Mouse (Mus musculus) thymus, postnatal 4 days (tissue): Measurements from ENCODE around the gene Samm50.

Source experiments
- DNase-seq: peaks from one replicate; pipeline ENCODE4 v3.0.0; 2021

Samm50 gene

DNA sequence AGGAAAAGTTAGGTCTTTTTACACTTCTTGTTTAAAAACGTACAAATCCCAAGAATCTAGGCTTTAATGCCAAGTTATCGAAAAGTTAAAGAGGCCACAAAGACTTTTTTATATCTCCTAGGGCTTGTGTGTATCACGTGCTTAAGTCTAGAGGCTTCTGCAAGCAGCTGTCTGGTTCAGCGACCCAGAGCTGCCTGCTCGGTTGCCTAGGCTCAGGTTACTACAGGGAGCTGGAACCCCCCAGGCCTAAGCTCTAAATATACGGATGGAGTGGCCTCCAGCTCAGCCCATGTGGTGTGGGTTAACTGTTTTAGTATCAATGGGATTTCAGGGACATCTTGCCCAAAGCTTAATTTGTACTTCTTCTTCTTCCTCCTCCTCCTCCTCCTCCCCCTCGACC, 49.5 kb downstream of the Samm50 start:
- DNase-seq: no peak

DNA sequence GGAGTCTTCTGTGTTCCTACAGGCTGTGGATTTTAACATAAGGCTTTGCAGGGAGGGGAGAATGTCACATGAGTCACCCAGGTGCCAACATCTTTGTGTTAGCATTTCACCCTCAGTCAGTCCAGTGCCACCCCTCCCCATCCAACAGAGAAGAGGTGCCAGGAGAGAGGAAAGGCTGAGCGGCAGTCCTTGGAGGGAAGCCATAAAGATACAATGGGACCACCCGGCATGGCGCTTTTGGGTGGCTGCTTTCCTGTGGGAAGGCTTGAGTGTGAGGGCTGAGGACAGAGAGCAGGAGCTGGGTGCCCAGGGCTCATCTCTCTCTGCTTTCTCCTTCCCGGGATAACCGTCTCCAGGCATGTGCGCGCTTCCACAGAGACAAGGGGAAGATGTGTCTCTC, 53.1 kb downstream of the Samm50 start:
- DNase-seq: no peak

DNA sequence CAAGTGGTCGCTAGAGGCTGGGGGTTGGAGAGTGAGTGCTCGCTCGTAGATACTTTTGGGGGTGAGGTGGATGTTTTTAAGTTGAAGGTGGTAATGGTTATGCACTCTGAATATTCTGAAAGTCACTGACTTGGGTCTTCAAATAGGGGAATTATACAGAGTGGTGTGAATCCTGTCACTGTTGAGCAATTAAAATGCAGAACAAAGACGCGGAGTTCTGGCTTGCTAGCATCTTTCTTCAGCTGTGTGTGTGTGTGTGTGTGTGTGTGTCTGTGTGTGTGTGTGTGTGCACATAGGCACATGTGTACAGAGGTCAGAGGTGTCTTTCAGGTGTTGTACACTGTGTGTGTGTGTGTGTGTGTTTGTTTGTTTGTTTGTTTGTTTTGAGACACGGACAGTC, 54.2 kb downstream of the Samm50 start:
- DNase-seq: no peak

GRCm38 (mm10) chr15:84247309-84247708, 55.3 kb downstream of the Samm50 start:
- no peak for DNase-seq

- no peak for DNase-seq
These were observed 59.2 kb downstream of the Samm50 start for GRCm38 (mm10) chr15:84251227-84251626.

GRCm38 (mm10) chr15:84252645-84253044, 60.6 kb downstream of the Samm50 start:
- DNase-seq: no peak

DNA sequence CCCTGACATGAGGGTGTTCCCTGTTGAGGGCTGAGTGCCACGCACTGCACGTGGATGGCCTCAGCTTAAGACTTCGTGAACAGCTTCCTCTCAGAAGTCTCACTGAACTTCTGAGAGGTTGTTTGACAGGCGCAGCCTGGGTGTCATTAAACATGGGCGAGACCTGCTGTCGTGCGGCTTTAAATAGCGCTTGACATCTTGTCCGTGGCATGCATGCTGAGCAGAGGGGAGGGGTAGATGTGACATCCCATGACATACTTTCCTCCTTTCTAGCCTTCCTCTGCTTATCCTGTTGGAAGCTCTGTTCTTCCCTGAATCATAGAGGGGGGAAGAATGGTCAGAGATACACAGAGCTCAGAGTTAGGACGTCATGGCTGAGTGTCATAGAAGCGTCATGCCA, 61.7 kb downstream of the Samm50 start:
- DNase-seq: no peak

DNA sequence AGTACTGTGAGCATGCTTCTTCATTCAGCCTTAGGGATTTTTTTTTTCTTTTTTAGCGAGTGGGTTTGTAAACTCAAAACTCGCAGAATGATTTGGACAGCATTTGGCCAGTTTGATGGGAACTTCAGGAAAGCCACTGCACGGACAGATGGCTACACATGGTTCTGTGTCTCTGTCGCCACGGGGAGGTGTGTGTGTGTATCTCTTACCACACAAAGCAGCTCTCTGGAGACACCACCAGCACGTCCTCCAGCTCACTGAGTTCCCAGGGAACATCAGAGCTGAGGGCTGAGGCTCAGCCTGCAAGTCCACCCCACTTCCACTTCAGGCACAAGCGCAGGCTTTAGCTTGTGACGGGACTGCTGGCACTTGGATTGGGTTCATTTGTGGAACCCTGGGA, 62.3 kb downstream of the Samm50 start:
- no peak for DNase-seq

DNA sequence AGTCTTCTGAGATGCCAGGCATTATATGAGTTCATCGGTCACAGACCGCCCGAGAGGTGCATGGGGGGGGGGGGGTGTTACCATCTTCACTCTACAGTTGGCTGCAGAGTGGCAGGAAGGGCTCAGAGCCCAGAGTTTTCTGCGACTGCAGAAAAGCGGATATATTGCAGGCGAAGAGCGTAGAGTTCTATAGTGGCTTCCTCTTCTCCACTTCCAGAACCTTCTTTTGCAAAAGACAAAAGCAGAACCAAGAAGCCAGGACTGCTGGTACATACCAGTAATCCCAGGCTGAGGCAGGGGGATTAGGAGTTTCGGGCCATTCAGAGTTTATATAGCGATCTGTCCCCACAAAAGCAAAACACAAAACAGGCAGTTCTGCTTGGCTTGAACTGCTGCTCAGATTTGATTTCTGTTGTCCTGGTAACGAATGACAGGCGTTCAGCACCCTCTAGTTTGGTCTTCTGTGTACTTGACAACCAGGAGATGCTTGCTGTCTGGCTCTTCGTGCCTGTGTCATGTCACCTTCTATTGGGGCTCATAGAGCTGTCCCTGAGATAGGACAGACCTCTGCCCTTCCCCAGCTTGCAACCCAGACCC, 64.3 kb downstream of the Samm50 start:
- no peak for DNase-seq

- no peak for DNase-seq
These were observed 64.8 kb downstream of the Samm50 start for GRCm38 (mm10) chr15:84256864-84257263.

GRCm38 (mm10) chr15:84258602-84259355, 66.7 kb downstream of the Samm50 start:
- DNase-seq: no peak

GRCm38 (mm10) chr15:84260123-84260822, 68.2 kb downstream of the Samm50 start:
- DNase-seq: peak; percentile 88

DNA sequence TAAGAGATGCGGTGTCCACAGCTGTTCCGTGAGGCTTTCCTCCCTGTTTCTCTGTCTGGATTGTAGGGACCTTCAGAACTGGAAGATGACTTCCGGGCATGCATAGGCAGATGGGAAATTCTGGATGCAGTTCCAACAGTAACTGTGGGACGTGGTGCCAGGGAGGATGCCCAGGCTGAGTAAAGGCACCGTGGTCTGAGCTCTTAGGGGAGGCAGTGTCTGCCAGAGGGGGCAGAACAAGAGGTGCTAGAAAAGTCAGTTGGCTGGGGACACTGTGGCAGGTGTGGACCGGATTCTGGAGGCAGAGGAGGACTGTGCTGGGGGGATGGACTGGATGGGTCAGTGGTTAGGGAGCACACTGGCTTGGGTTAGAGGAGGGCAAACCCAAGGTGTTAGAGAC, 70.6 kb downstream of the Samm50 start:
- no peak for DNase-seq

DNA sequence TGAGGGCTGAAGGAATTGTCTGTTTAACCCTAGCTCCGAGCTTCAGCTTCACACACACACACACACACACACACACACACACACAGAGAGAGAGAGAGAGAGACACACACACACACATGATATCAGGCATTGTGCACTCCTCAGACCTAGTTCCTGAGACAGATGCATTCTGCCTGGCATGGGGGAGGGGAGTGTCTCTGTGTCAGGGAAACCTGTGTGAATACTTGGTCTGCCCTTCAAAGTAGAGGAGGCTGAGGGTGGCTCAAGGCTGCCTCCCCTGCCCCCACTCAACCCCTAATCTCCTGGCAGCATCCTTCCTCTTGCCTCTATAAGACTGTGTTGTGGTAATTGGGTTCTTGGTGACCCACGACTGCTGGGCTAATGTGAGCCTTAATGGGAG, 71.5 kb downstream of the Samm50 start:
- DNase-seq: no peak

DNA sequence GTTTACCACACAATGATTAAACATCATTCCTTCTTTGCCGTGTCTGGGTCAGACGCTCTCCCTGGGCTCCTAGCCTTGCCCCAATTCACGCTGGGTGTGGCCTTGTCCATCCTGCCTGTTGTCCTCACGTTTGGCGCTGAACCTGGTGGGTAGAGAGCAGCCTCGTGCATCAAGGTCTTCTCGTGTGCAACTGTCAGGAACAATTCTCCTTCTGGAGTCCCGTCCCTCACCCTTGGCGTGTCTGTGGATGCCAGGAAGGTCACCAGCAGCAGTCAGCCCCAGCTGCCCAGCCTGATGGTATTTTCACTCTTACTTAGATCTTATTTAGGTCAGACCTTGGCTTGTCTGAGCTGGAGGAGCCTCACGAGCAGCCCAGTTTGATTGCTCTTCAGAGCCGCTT, 73.1 kb downstream of the Samm50 start:
- DNase-seq: no peak

DNA sequence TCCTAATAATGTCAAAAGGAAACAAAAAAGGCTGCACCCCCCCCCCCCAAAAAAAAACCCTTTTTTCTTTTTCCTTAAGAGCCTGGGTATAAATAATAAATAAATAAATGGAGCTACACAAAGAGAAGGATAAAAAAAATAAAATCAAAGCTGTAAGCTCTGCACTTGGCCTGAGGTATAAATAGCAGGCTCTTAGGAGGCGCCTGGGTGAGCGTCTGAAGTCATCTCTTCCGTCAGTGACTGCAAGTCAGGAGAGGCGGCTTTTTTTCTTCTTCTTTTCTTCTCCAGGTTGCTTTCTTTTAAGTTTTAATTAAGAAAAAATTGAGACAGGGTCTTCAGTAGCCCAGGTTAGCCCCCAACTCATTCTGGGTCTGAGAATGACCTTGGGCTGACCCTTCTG, 74.2 kb downstream of the Samm50 start:
- no peak for DNase-seq
